34 mouse cellular contexts compared by ENCODE assay signal in genomic region chr6:37470216-37470615, GRCm38 (mm10). TPM values are rescaled to one million over a fixed set of nuclear protein-coding genes. Genes with fewer than 3 reads are reported as not detected.
"Had no signal": no experiment of that assay in that cellular context is flagged by ENCODE, and none has a peak within 500 bp of the region (broad histone marks: within the 10 kb centered on the region; RNA-seq: fewer than 3 reads in every experiment).

No protein-coding gene starts in this region.

- DNase-seq: forebrain, postnatal 0 days; gastrocnemius, postnatal 14 days; heart, adult 2 months; heart, postnatal 4 days; kidney, adult 11 months; kidney, adult 2 months; kidney, postnatal 10 days; kidney, postnatal 25 days; layer of hippocampus, adult 9-11 months; layer of hippocampus, postnatal 36 days; liver; liver, embryonic 13.5 days had no signal

- H3K4me2 ChIP-seq: heart, embryonic 11.5 days; heart, embryonic 13.5 days; heart, embryonic 15.5 days; hindbrain, embryonic 12.5 days; hindbrain, embryonic 14.5 days; limb, embryonic 12.5 days; liver, embryonic 11.5 days; liver, embryonic 13.5 days; liver, embryonic 15.5 days had no signal

- H3K27me3 ChIP-seq: heart, embryonic 13.5 days; heart, embryonic 15.5 days; hindbrain, embryonic 12.5 days; limb, embryonic 12.5 days; liver, embryonic 13.5 days; liver, embryonic 15.5 days had no signal

- H3K9ac ChIP-seq: forebrain, postnatal 0 days; heart, embryonic 13.5 days; heart, embryonic 15.5 days; hindbrain, embryonic 12.5 days; hindbrain, embryonic 14.5 days; limb, embryonic 12.5 days; liver, embryonic 13.5 days; liver, embryonic 15.5 days had no signal

- H3K4me1 ChIP-seq: heart, embryonic 13.5 days; heart, embryonic 15.5 days; hindbrain, embryonic 10.5 days; hindbrain, embryonic 12.5 days; limb, embryonic 10.5 days; liver, embryonic 15.5 days had no signal

- H3K27ac ChIP-seq: heart, adult 2 months; heart, embryonic 13.5 days; heart, embryonic 15.5 days; hindbrain, embryonic 10.5 days; hindbrain, embryonic 12.5 days; hindbrain, embryonic 14.5 days; left cerebral cortex, adult 2 months; limb, embryonic 10.5 days; limb, embryonic 12.5 days; liver, embryonic 13.5 days; liver, embryonic 15.5 days had no signal

- H3K4me3 ChIP-seq: heart, adult 2 months; heart, embryonic 13.5 days; heart, embryonic 15.5 days; hindbrain, embryonic 10.5 days; hindbrain, embryonic 12.5 days; left cerebral cortex, adult 2 months; limb, embryonic 10.5 days; limb, embryonic 12.5 days; liver, embryonic 13.5 days; liver, embryonic 15.5 days had no signal

- H3K9me3 ChIP-seq: heart, embryonic 15.5 days; hindbrain, embryonic 10.5 days; hindbrain, embryonic 12.5 days; limb, embryonic 10.5 days; liver, embryonic 13.5 days; liver, embryonic 15.5 days had no signal

- H3K36me3 ChIP-seq: heart, embryonic 13.5 days; heart, embryonic 15.5 days; hindbrain, embryonic 10.5 days; hindbrain, embryonic 12.5 days; limb, embryonic 10.5 days; limb, embryonic 12.5 days; liver, embryonic 13.5 days; liver, embryonic 15.5 days had no signal

- ATAC-seq: forebrain, postnatal 0 days; hindbrain, embryonic 16.5 days; inflammation-experienced regulatory T-cells, adult 6 months had no signal

RNA-seq across cellular contexts. Expression of gene Akr1d1, which starts 59.8 kb away (rescaled TPM):
- total RNA-seq: forebrain, postnatal 0 days; gastrocnemius, adult 18-20 months; gastrocnemius, postnatal 14 days; granulocyte monocyte progenitor cell, adult 5-6 weeks; heart, adult 2 months; heart, postnatal 25 days; heart, postnatal 4 days; layer of hippocampus, adult 18-20 months; layer of hippocampus, postnatal 14 days; layer of hippocampus, postnatal 36 days; left cerebral cortex, adult 2 months; left cerebral cortex, postnatal 14 days; left cerebral cortex, postnatal 36 days had no signal
- polyA plus RNA-seq: forebrain, postnatal 0 days; heart, adult 2 months; heart, embryonic 11.5 days; heart, embryonic 13.5 days; heart, embryonic 15.5 days; heart, postnatal 0 days; hindbrain, embryonic 10.5 days; hindbrain, embryonic 12.5 days; hindbrain, embryonic 14.5 days; hindbrain, embryonic 16.5 days; inflammation-experienced regulatory T-cells, adult 6 months; large intestine, adult 2 months; limb, embryonic 10.5 days; limb, embryonic 12.5 days had no signal
